Mouse (Mus musculus): Measurements from ENCODE around the gene Ldb2. TPM values are rescaled to one million over a fixed set of nuclear protein-coding genes. Genes with fewer than 3 reads are reported as not detected.

Ldb2 gene
- polyA plus RNA-seq, 1 experiment from 2014 or later = 4.9 TPM

DNA sequence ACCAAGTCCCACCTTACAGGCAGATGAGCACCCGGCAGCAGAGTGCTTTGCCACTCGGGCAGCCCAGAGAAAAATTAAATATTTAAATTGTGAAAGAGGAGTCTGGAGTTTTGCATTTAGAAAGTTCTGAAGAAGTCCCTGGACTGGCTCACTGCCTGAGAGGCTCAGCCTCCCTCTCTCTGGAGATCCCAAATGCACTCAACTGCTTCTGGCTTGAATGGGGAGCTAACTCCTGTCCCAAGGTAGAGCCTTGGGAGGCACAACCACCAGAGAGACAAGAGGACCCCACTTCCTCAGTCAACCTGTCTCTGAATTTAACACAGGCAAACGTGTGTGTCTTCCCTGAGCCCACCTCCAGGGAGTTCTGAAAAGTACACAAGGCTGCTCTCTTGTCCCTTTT, 987 bp downstream of the Ldb2 start:
- no peak for DNase-seq
- TF ChIP-seq CTCF (IDR thresholded peaks at IDR 0.05; ENCODE audit: low read depth) (no peak), EP300 (IDR thresholded peaks at IDR 0.05; ENCODE audit: low read depth) (no peak)
- ATAC-seq = no peak
- WGBS (ENCODE audit: insufficient replicate concordance) = 10% methylated on average over 3 of the region's 3 CpGs
- peak overlapping the region; percentile 23; the same call in 1 of the 2 replicates for H3K9ac ChIP-seq (replicated peaks)
- peak overlapping the region; percentile 39 for H3K4me2 ChIP-seq (ENCODE audit: low read depth, low read length)
- no peak overlapping the region for H3K27ac ChIP-seq (ENCODE audit: low read depth)
- H3K4me3 ChIP-seq (ENCODE audit: low read depth, low read length) = peak overlapping the region; percentile 38
- H3K9me3 ChIP-seq (ENCODE audit: low read length) = no peaks in the 10 kb centered on the region
- no peaks in the 10 kb centered on the region for H3K27me3 ChIP-seq (ENCODE audit: insufficient read depth, low read length)
- H3K4me1 ChIP-seq (ENCODE audit: insufficient read depth) = no peaks in the 10 kb centered on the region
- no peaks in the 10 kb centered on the region for H3K36me3 ChIP-seq (replicated peaks; ENCODE audit: insufficient read depth, low read length)

DNA sequence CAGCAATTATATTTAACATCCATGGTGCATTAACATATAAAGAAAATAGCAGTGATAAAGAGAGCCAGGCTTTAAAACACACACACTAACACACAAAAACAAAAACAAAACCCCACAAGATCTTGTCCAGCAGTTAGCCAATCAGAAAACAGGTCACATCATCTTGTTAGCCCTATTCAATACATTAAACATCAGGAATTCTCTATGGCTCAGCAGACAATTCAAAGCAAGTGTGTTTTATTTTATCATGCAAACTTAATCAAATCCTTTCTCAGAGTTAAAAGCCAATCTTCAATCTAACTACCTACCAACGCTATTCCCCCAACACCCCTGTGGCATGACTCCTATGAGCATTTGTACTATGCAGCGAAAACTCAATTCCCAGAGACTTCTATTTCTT, 1.4 kb downstream of the Ldb2 start:
- Histone ChIP-seq H3K9ac (replicated peaks) (no peak overlapping the region), H3K27me3 (ENCODE audit: insufficient read depth, low read length) (no peaks in the 10 kb centered on the region), H3K27ac (ENCODE audit: low read depth) (no peak overlapping the region), H3K4me3 (ENCODE audit: low read depth, low read length) (peak overlapping the region; percentile 38), H3K4me2 (ENCODE audit: low read depth, low read length) (peak overlapping the region; percentile 39; the same call in 1 of the 2 replicates), H3K9me3 (ENCODE audit: low read length) (no peaks in the 10 kb centered on the region), H3K36me3 (replicated peaks; ENCODE audit: insufficient read depth, low read length) (no peaks in the 10 kb centered on the region), H3K4me1 (ENCODE audit: insufficient read depth) (no peaks in the 10 kb centered on the region)
- TF ChIP-seq CTCF (IDR thresholded peaks at IDR 0.05; ENCODE audit: low read depth) (no peak), EP300 (IDR thresholded peaks at IDR 0.05; ENCODE audit: low read depth) (no peak)
- DNase-seq (no peak), ATAC-seq (no peak)
- WGBS (ENCODE audit: insufficient replicate concordance) = 36% methylated on average over 2 of the region's 2 CpGs

DNA sequence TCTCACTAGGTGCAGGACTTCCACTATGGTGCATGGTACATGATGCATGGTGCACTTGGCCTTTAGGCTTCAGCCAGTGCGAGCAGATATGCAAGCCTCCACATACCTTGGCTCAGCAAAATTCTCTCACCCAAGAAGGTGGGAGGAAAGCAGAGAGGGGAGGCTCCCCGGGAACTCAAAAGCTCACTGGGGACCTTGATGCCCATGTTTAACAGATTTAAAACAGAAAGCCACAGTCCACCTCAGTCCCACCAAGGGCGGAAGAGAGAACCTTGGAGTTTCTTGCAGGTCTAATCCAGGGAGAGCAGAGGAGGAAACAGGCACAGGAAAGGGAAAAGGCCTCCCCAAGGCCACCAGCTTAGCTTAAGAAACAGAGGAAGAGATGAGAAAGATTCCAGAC, 14.9 kb downstream of the Ldb2 start:
- H3K4me1 ChIP-seq (ENCODE audit: insufficient read depth) = no peaks in the 10 kb centered on the region
- no peak overlapping the region for H3K27ac ChIP-seq (ENCODE audit: low read depth)
- no peak overlapping the region for H3K9ac ChIP-seq (replicated peaks)
- DNase-seq (no peak), ATAC-seq (no peak)
- H3K9me3 ChIP-seq (ENCODE audit: low read length) = no peaks in the 10 kb centered on the region
- no peaks in the 10 kb centered on the region for H3K36me3 ChIP-seq (replicated peaks; ENCODE audit: insufficient read depth, low read length)
- TF ChIP-seq EP300 (IDR thresholded peaks at IDR 0.05; ENCODE audit: low read depth) = no peak
- no peak for TF ChIP-seq CTCF (IDR thresholded peaks at IDR 0.05; ENCODE audit: low read depth)
- WGBS (ENCODE audit: insufficient replicate concordance) = 56% methylated on average over 3 of the region's 3 CpGs
- no peak overlapping the region for H3K4me3 ChIP-seq (ENCODE audit: low read depth, low read length)
- no peaks in the 10 kb centered on the region for H3K27me3 ChIP-seq (ENCODE audit: insufficient read depth, low read length)
- no peak overlapping the region for H3K4me2 ChIP-seq (ENCODE audit: low read depth, low read length)

DNA sequence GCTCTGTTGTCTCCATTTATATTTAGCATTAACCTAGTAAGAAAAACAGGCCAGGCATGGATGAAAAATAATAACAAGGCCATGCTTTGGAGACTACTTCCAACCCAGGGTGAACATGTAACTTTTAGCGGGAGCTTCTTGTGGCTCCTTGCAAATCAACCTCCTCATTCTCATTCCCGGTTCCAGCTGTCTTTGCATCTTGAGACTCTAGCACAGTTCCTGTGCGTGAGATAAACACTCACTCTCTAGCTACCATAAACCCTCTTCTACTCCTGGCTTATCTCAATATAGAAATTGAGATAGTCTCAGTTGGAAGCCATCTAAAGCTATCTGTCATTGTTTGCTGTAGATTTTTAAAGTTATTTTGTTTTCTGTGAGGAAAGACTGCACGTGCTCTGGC, 20.1 kb downstream of the Ldb2 start:
- 66% methylated on average over 4 of the region's 4 CpGs for WGBS (ENCODE audit: insufficient replicate concordance)
- Histone ChIP-seq H3K4me2 (ENCODE audit: low read depth, low read length) (no peak overlapping the region), H3K4me1 (ENCODE audit: insufficient read depth) (no peaks in the 10 kb centered on the region), H3K27me3 (ENCODE audit: insufficient read depth, low read length) (no peaks in the 10 kb centered on the region), H3K9ac (replicated peaks) (no peak overlapping the region), H3K27ac (ENCODE audit: low read depth) (no peak overlapping the region), H3K36me3 (replicated peaks; ENCODE audit: insufficient read depth, low read length) (no peaks in the 10 kb centered on the region), H3K9me3 (ENCODE audit: low read length) (no peaks in the 10 kb centered on the region), H3K4me3 (ENCODE audit: low read depth, low read length) (no peak overlapping the region)
- no peak for TF ChIP-seq CTCF (IDR thresholded peaks at IDR 0.05; ENCODE audit: low read depth)
- DNase-seq (no peak), ATAC-seq (no peak)

DNA sequence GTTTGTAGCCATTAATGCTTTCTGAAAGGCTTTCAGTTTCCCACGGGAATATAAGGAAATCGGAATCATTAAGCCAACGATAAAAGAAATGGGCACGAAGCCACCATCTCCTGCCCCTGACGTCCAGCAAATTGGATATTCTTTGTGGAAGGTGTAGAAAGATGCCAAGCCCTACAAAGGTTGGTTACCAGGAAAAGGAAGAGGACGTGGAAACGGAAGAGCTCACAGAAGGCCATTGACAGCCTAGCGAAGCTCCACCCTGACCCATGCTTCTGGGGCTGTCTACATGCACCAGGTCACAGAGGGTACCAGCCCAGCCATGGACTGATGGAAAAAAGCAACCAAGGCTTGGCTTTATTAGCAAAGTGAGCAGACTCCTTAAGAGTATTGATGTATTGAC, 31.0 kb downstream of the Ldb2 start:
- Histone ChIP-seq H3K4me1 (ENCODE audit: insufficient read depth) (no peaks in the 10 kb centered on the region), H3K36me3 (replicated peaks; ENCODE audit: insufficient read depth, low read length) (no peaks in the 10 kb centered on the region), H3K27ac (ENCODE audit: low read depth) (no peak overlapping the region), H3K9me3 (ENCODE audit: low read length) (no peaks in the 10 kb centered on the region), H3K27me3 (ENCODE audit: insufficient read depth, low read length) (no peaks in the 10 kb centered on the region), H3K4me3 (ENCODE audit: low read depth, low read length) (no peak overlapping the region), H3K9ac (replicated peaks) (no peak overlapping the region), H3K4me2 (ENCODE audit: low read depth, low read length) (no peak overlapping the region)
- TF ChIP-seq CTCF (IDR thresholded peaks at IDR 0.05; ENCODE audit: low read depth) = no peak
- no peak; the same call in 1 of the 2 replicates for TF ChIP-seq EP300 (IDR thresholded peaks at IDR 0.05; ENCODE audit: low read depth)
- ATAC-seq = no peak
- WGBS (ENCODE audit: insufficient replicate concordance) = 83% methylated on average over 8 of the region's 8 CpGs
- no peak for DNase-seq

DNA sequence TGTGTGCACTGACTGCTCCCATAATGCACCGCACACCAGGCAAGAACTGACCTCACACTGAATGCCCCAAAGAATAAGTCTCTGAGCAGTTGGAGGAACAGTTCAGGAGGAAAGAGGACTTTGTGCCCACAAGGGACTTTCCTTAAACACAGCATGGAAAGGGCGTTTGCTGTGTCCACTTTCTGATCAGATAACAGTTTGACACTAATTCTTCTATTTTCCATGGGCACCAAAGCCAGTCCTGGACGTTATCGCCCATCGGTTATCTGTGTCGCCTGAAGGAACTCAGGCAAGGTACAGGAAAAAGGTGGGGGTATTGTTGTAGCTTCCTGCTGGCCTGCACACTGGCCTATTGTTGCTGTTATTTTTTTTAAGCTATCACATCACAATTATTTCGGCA, 34.6 kb downstream of the Ldb2 start:
- no peaks in the 10 kb centered on the region for H3K9me3 ChIP-seq (ENCODE audit: low read length)
- no peak overlapping the region for H3K4me2 ChIP-seq (ENCODE audit: low read depth, low read length)
- WGBS (ENCODE audit: insufficient replicate concordance) = 46% methylated on average over 7 of the region's 7 CpGs
- ATAC-seq (no peak), DNase-seq (no peak)
- no peak overlapping the region for H3K4me3 ChIP-seq (ENCODE audit: low read depth, low read length)
- no peak overlapping the region for H3K9ac ChIP-seq (replicated peaks)
- H3K27me3 ChIP-seq (ENCODE audit: insufficient read depth, low read length) = no peaks in the 10 kb centered on the region
- no peak overlapping the region for H3K27ac ChIP-seq (ENCODE audit: low read depth)
- H3K4me1 ChIP-seq (ENCODE audit: insufficient read depth) = no peaks in the 10 kb centered on the region
- TF ChIP-seq CTCF (IDR thresholded peaks at IDR 0.05; ENCODE audit: low read depth) (no peak), EP300 (IDR thresholded peaks at IDR 0.05; ENCODE audit: low read depth) (peak; percentile 54; the same call in 1 of the 2 replicates)
- H3K36me3 ChIP-seq (replicated peaks; ENCODE audit: insufficient read depth, low read length) = no peaks in the 10 kb centered on the region

DNA sequence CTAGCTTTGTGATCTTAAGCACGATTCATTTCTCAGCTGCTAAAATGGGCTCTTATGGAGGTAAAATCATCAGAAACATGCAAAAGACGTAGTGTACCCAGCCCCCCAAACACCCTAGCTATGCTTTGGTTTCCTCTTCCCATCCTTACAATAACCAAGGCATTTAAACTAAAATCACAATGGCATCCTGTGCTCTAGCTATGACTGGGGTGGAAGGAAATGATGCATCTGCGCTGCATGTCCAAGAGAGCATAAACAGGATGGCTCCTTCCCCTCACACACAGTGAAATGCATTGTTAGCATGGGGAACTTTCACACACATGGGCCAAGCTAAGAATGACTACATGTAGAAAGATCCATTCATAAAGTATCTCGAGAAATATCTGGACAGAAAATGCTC, 40.3 kb downstream of the Ldb2 start:
- H3K4me2 ChIP-seq (ENCODE audit: low read depth, low read length) = no peak overlapping the region
- no peaks in the 10 kb centered on the region for H3K36me3 ChIP-seq (replicated peaks; ENCODE audit: insufficient read depth, low read length)
- no peak for TF ChIP-seq CTCF (IDR thresholded peaks at IDR 0.05; ENCODE audit: low read depth)
- TF ChIP-seq EP300 (IDR thresholded peaks at IDR 0.05; ENCODE audit: low read depth) = peak; percentile 40; the same call in 1 of the 2 replicates
- no peaks in the 10 kb centered on the region for H3K27me3 ChIP-seq (ENCODE audit: insufficient read depth, low read length)
- no peaks in the 10 kb centered on the region for H3K4me1 ChIP-seq (ENCODE audit: insufficient read depth)
- H3K9me3 ChIP-seq (ENCODE audit: low read length) = no peaks in the 10 kb centered on the region
- no peak overlapping the region for H3K4me3 ChIP-seq (ENCODE audit: low read depth, low read length)
- ATAC-seq = peak; percentile 29; the same call in 1 of the 2 replicates
- WGBS (ENCODE audit: insufficient replicate concordance) = 43% methylated on average over 4 of the region's 4 CpGs
- H3K27ac ChIP-seq (ENCODE audit: low read depth) = no peak overlapping the region
- H3K9ac ChIP-seq (replicated peaks) = no peak overlapping the region
- DNase-seq = no peak

Data from liver, postnatal 0 days (tissue).